Mouse (Mus musculus): ENCODE data around the gene Sec23ip. TPM values are rescaled to one million over a fixed set of nuclear protein-coding genes. Genes with fewer than 3 reads are reported as not detected.
A peak's percentile ranks its signal among the peaks of the same experiment; 100 is the strongest.
"Not testable (repeated sequence)": the region's sequence is repeated elsewhere in the genome, so short reads cannot be mapped to it uniquely, and the experiment has no call there.

The Sec23ip gene
- 41.0 and 43.0 TPM in 2 replicates for polyA plus RNA-seq (2014; fragmentation: Nextera tagmentation; extraction: Ambion mirVana)

DNA sequence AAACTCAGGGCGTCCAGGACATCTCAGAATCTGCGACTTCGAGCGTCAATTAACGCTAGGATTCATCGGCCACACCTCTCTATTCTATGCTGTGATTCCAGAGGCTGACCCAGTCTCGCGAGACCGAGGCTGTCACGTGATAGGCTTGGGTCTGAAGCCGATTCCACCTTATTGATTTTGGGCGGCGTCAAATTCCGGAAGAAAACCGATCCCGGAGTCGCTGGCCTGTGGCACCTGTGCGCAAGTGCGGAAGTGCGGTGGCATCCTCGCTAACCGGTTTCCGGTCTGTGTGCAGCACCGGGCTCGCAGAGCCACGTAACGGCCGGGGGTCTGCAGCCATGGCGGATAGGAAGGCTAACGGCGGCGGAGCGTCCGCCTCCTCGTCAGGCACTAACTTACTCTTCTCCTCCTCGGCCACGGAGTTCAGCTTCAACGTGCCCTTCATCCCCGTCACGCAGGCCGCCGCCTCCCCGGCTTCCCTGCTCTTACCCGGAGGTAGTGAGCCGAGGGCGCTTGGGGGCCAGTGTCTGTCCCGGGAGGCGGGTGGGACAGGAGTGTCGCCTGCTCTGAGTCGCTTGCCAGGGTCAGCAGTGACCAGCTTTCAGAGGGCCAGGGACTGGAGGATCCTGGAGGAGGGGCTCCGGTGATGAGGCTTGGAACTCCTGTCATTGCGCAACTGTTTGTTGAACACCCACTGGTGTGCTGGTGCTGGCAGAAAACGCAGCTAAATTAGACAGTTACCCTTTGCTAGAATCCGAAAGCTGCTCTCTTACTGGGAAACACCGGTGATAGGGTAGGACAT is at the start of gene Sec23ip:
Gene Sec23ip (plus strand): TSS at position 260 of the 802 bp plus-strand sequence.
- Histone ChIP-seq H3K27ac (ENCODE audit: low read depth) (peak within 1 kb of the TSS; percentile 10; the same call in 1 of the 2 replicates), H3K27me3 (ENCODE audit: insufficient read depth, low read length) (no peaks in the 10 kb centered on the region)

DNA sequence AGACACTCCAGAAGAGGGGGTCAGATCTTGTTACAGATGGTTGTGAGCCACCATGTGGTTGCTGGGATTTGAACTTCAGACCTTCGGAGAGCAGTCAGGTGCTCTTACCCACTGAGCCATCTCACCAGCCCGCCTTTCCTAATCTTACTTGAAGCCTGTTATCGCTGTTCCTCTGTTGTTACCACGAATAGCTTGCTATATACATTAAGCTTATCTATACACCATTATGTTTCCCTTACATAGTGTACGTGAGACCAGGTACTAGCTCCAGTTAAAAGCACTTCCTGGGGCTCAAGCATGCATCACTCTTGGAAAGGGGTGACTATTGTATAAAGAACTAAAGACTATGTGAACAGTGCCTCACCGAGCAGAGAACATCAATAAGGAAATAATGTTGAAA is 44.8 kb upstream of the Sec23ip start:
- H3K4me1 ChIP-seq (ENCODE audit: insufficient read depth); ATAC-seq (ENCODE audit: insufficient read depth); H3K27ac ChIP-seq (ENCODE audit: low read depth); H3K9me3 ChIP-seq (ENCODE audit: low read depth, low read length); H3K4me2 ChIP-seq; H3K4me3 ChIP-seq (ENCODE audit: low read depth, low read length); DNase-seq; H3K9ac ChIP-seq; H3K27me3 ChIP-seq (ENCODE audit: insufficient read depth, low read length): not testable (repeated sequence)
- peaks cover 89% of the 10 kb centered on the region for H3K36me3 ChIP-seq (ENCODE audit: insufficient read depth)
- 79% methylated on average over 6 of the region's 6 CpGs for whole genome bisulfite sequencing

More for the DNA sequence above, at the start of gene Sec23ip:
- H3K9me3 ChIP-seq (ENCODE audit: low read depth, low read length), result no peaks in the 10 kb centered on the region
- TF ChIP-seq CTCF (IDR thresholded peaks at IDR 0.05; ENCODE audit: low read depth), result no peak
- ATAC-seq (ENCODE audit: insufficient read depth), result peak; percentile 84
- peaks cover 9% of the 10 kb centered on the region; the same call in 1 of the 2 replicates for H3K36me3 ChIP-seq (ENCODE audit: insufficient read depth)
- H3K9ac ChIP-seq, result peak within 1 kb of the TSS; percentile 85
- peaks cover 14% of the 10 kb centered on the region for H3K4me1 ChIP-seq (ENCODE audit: insufficient read depth)
- under 1% methylated on average over 55 of the region's 55 CpGs for WGBS
- H3K4me3 ChIP-seq (ENCODE audit: low read depth, low read length), result peak within 1 kb of the TSS; percentile 70
- peak; percentile 99 for DNase-seq
- H3K4me2 ChIP-seq, result peak within 1 kb of the TSS; percentile 81

- no peak overlapping the region for H3K4me3 ChIP-seq (ENCODE audit: low read depth, low read length)
- DNase-seq (peak; percentile 88), ATAC-seq (ENCODE audit: insufficient read depth) (peak; percentile 87)
- peaks cover 95% of the 10 kb centered on the region for H3K36me3 ChIP-seq (ENCODE audit: insufficient read depth)
- no peaks in the 10 kb centered on the region for H3K4me1 ChIP-seq (ENCODE audit: insufficient read depth)
- peak; percentile 98 for TF ChIP-seq CTCF (IDR thresholded peaks at IDR 0.05; ENCODE audit: low read depth)
- no peak overlapping the region for H3K27ac ChIP-seq (ENCODE audit: low read depth)
- no peak overlapping the region for H3K9ac ChIP-seq
- H3K27me3 ChIP-seq (ENCODE audit: insufficient read depth, low read length), result no peaks in the 10 kb centered on the region
- H3K9me3 ChIP-seq (ENCODE audit: low read depth, low read length), result no peaks in the 10 kb centered on the region
- no peak overlapping the region for H3K4me2 ChIP-seq
- WGBS, result 26% methylated on average over 4 of the region's 4 CpGs
Measured at GRCm38 (mm10) chr7:128705735-128706134, 39.0 kb upstream of the Sec23ip start.

- no peak overlapping the region for H3K4me3 ChIP-seq (ENCODE audit: low read depth, low read length)
- no peaks in the 10 kb centered on the region for H3K4me1 ChIP-seq (ENCODE audit: insufficient read depth)
- WGBS, result 36% methylated on average over 4 of the region's 4 CpGs
- H3K36me3 ChIP-seq (ENCODE audit: insufficient read depth), result peaks cover 92% of the 10 kb centered on the region
- H3K27ac ChIP-seq (ENCODE audit: low read depth), result no peak overlapping the region
- peak; percentile 54 for DNase-seq
- H3K9ac ChIP-seq, result no peak overlapping the region
- TF ChIP-seq CTCF (IDR thresholded peaks at IDR 0.05; ENCODE audit: low read depth), result no peak
- H3K9me3 ChIP-seq (ENCODE audit: low read depth, low read length), result no peaks in the 10 kb centered on the region
- no peaks in the 10 kb centered on the region for H3K27me3 ChIP-seq (ENCODE audit: insufficient read depth, low read length)
- no peak overlapping the region for H3K4me2 ChIP-seq
- ATAC-seq (ENCODE audit: insufficient read depth), result no peak
Measured at GRCm38 (mm10) chr7:128717991-128718390, 26.8 kb upstream of the Sec23ip start.

GRCm38 (mm10) chr7:128724761-128725160 is 20.0 kb upstream of the Sec23ip start:
- Histone ChIP-seq H3K9ac (no peak overlapping the region), H3K27ac (ENCODE audit: low read depth) (no peak overlapping the region), H3K9me3 (ENCODE audit: low read depth, low read length) (no peaks in the 10 kb centered on the region), H3K4me1 (ENCODE audit: insufficient read depth) (no peaks in the 10 kb centered on the region), H3K36me3 (ENCODE audit: insufficient read depth) (peaks cover 45% of the 10 kb centered on the region), H3K4me3 (ENCODE audit: low read depth, low read length) (no peak overlapping the region), H3K4me2 (no peak overlapping the region), H3K27me3 (ENCODE audit: insufficient read depth, low read length) (no peaks in the 10 kb centered on the region)
- TF ChIP-seq CTCF (IDR thresholded peaks at IDR 0.05; ENCODE audit: low read depth), result peak; percentile 75
- peak; percentile 92 for ATAC-seq (ENCODE audit: insufficient read depth)
- 30% methylated on average over 4 of the region's 4 CpGs for whole genome bisulfite sequencing
- peak; percentile 90 for DNase-seq

- DNase-seq (no peak), ATAC-seq (ENCODE audit: insufficient read depth) (0 out of 2 replicates have a peak, but pooled peaks have one; percentile 9)
- peaks cover 42% of the 10 kb centered on the region for H3K36me3 ChIP-seq (ENCODE audit: insufficient read depth)
- H3K4me1 ChIP-seq (ENCODE audit: insufficient read depth), result no peaks in the 10 kb centered on the region
- H3K27ac ChIP-seq (ENCODE audit: low read depth), result no peak overlapping the region
- no peak overlapping the region for H3K9ac ChIP-seq
- H3K4me2 ChIP-seq, result no peak overlapping the region
- no peaks in the 10 kb centered on the region for H3K27me3 ChIP-seq (ENCODE audit: insufficient read depth, low read length)
- no peak for TF ChIP-seq CTCF (IDR thresholded peaks at IDR 0.05; ENCODE audit: low read depth)
- no peak overlapping the region for H3K4me3 ChIP-seq (ENCODE audit: low read depth, low read length)
- 76% methylated on average over 9 of the region's 9 CpGs for WGBS
- no peaks in the 10 kb centered on the region for H3K9me3 ChIP-seq (ENCODE audit: low read depth, low read length)
Measured at GRCm38 (mm10) chr7:128725189-128725588, 19.6 kb upstream of the Sec23ip start.

- Histone ChIP-seq H3K27ac (ENCODE audit: low read depth) (no peak overlapping the region), H3K36me3 (ENCODE audit: insufficient read depth) (peaks cover 27% of the 10 kb centered on the region), H3K4me1 (ENCODE audit: insufficient read depth) (no peaks in the 10 kb centered on the region), H3K27me3 (ENCODE audit: insufficient read depth, low read length) (no peaks in the 10 kb centered on the region), H3K9me3 (ENCODE audit: low read depth, low read length) (no peaks in the 10 kb centered on the region), H3K9ac (no peak overlapping the region), H3K4me2 (no peak overlapping the region), H3K4me3 (ENCODE audit: low read depth, low read length) (no peak overlapping the region)
- WGBS, result 77% methylated on average over 10 of the region's 10 CpGs
- no peak for DNase-seq
- no peak for ATAC-seq (ENCODE audit: insufficient read depth)
- no peak for TF ChIP-seq CTCF (IDR thresholded peaks at IDR 0.05; ENCODE audit: low read depth)
Measured at GRCm38 (mm10) chr7:128726999-128727398, 17.7 kb upstream of the Sec23ip start.
